Mouse (Mus musculus): ENCODE data around the gene Olfr1380.
"Not testable (repeated sequence)": the region's sequence is repeated elsewhere in the genome, so short reads cannot be mapped to it uniquely, and the experiment has no call there.

- TF ChIP-seq POLR2A (IDR thresholded peaks at IDR 0.05; ENCODE audit: low read depth, low read length); CTCF (IDR thresholded peaks at IDR 0.05; ENCODE audit: extremely low read depth, insufficient read length, insufficient replicate concordance, low read depth, low read length): not testable (repeated sequence)
Measured at GRCm38 (mm10) chr11:49575054-49575453, 18.4 kb downstream of the Olfr1380 start.

Data from small intestine, adult 2 months (tissue).